Mouse (Mus musculus) frontal cortex, postnatal 14 days (tissue): ENCODE measurements at regions not wholly inside any gene's neighbourhood (a gene's known extent, or its start where the extent isn't known, plus 50 kb on each side); places are given as distances from the start of the nearest gene placed in this dataset.

ENCODE experiments used
- DNase-seq, 2 experiments: peaks; one replicate each; pipeline ENCODE4 v3.0.0; 2022; ENCODE audit warnings: low spot score in 2 of 2

GRCm38 (mm10) chr4:83915871-83916270 is 390.5 kb downstream of the Ccdc171 start:
- DNase-seq = no peak

GRCm38 (mm10) chr4:83917009-83917408 is 391.7 kb downstream of the Ccdc171 start:
- DNase-seq = no peak

GRCm38 (mm10) chr4:83918093-83918492 is 392.7 kb downstream of the Ccdc171 start:
- no peak for DNase-seq

GRCm38 (mm10) chr4:83919041-83919440 is 393.7 kb downstream of the Ccdc171 start:
- DNase-seq = no peak

- DNase-seq = no peak
Observed at GRCm38 (mm10) chr4:83925118-83925842, 399.9 kb downstream of the Ccdc171 start.

GRCm38 (mm10) chr4:83926195-83926731 is 400.9 kb downstream of the Ccdc171 start:
- DNase-seq = no peak

GRCm38 (mm10) chr4:83931897-83932654 is 406.7 kb downstream of the Ccdc171 start:
- no peak for DNase-seq

- no peak for DNase-seq
Observed at GRCm38 (mm10) chr4:83941693-83942092, 416.3 kb downstream of the Ccdc171 start.

GRCm38 (mm10) chr4:83949612-83950011 is 424.3 kb downstream of the Ccdc171 start:
- DNase-seq = no peak

- DNase-seq = no peak
Observed at GRCm38 (mm10) chr4:83950809-83951409, 425.6 kb downstream of the Ccdc171 start.

- no peak for DNase-seq
Observed at GRCm38 (mm10) chr4:83956252-83956904, 431.0 kb downstream of the Ccdc171 start.

- DNase-seq = no peak
Observed at GRCm38 (mm10) chr4:83957217-83957692, 431.9 kb downstream of the Ccdc171 start.

GRCm38 (mm10) chr4:83966898-83967297 is 441.6 kb downstream of the Ccdc171 start:
- no peak for DNase-seq

GRCm38 (mm10) chr4:83973162-83973561 is 447.8 kb downstream of the Ccdc171 start:
- DNase-seq = no peak

- DNase-seq = no peak
Observed at GRCm38 (mm10) chr4:83974214-83975012, 449.1 kb downstream of the Ccdc171 start.

- DNase-seq = no peak
Observed at GRCm38 (mm10) chr4:83975569-83975968, 450.2 kb downstream of the Ccdc171 start.

- DNase-seq = no peak
Observed at GRCm38 (mm10) chr4:83976067-83976466, 450.7 kb downstream of the Ccdc171 start.

GRCm38 (mm10) chr4:83979088-83979487 is 453.7 kb downstream of the Ccdc171 start:
- no peak for DNase-seq

- DNase-seq = peak in 1 of 2 experiments; percentile 18
Observed at GRCm38 (mm10) chr4:83984671-83985391, 459.5 kb downstream of the Ccdc171 start.

- no peak for DNase-seq
Observed at GRCm38 (mm10) chr4:83985451-83985850, 460.1 kb downstream of the Ccdc171 start.
